Mouse (Mus musculus) heart, adult 2 months (tissue): ENCODE results near the gene Uba7. TPM values are rescaled to one million over a fixed set of nuclear protein-coding genes. Genes with fewer than 3 reads are reported as not detected.

Experiments used
- DNase-seq, 2 experiments: peaks; one replicate each; pipeline ENCODE4 v3.0.0; 2021
- H3K27ac ChIP-seq: fragments of 200-600 bp; 2 replicates; pipeline ENCODE4 v1.8.1; 2022
- H3K27me3 ChIP-seq: fragments of 200-500 bp; 2 replicates; pipeline ENCODE4 v1.6.1; 2012; ENCODE audit warnings: mild to moderate bottlenecking, low read length, inconsistent platforms, mixed read lengths; ENCODE audit not compliant: control insufficient read depth, insufficient read depth
- H3K36me3 ChIP-seq: fragments of 200-500 bp; 2 replicates; pipeline ENCODE4 v1.6.1; 2012; ENCODE audit warnings: low read length, inconsistent platforms; ENCODE audit not compliant: control insufficient read depth, insufficient read depth
- H3K4me1 ChIP-seq: fragments of 200-500 bp; 2 replicates; pipeline ENCODE4 v1.6.1; 2011; ENCODE audit warnings: low read length; ENCODE audit not compliant: control insufficient read depth, insufficient read depth
- H3K4me3 ChIP-seq: fragments of 200-600 bp; 2 replicates; pipeline ENCODE4 v1.8.1; 2022
- H3K79me2 ChIP-seq: fragments of 200-500 bp; replicated peaks from 2 replicates; pipeline ENCODE4 v1.6.1; 2012; ENCODE audit warnings: mild to moderate bottlenecking, inconsistent platforms, low read length, moderate library complexity, mixed read lengths; ENCODE audit not compliant: control insufficient read depth, insufficient read depth
- H3K9ac ChIP-seq: fragments of 200-500 bp; 2 replicates; pipeline ENCODE4 v1.6.1; 2012; ENCODE audit warnings: low read depth, mild to moderate bottlenecking, control low read depth, inconsistent platforms, low read length, mixed read lengths
- CTCF ChIP-seq: fragments of 200-600 bp; IDR thresholded peaks from 2 replicates; pipeline ENCODE4 v1.8.1; 2022; ENCODE audit warnings: antibody characterized with exemption, mild to moderate bottlenecking, moderate library complexity
- EP300 ChIP-seq: fragments of 200-500 bp; IDR thresholded peaks from 2 replicates; pipeline ENCODE4 v1.6.1; 2011; ENCODE audit warnings: low read depth, low read length, control low read depth; ENCODE audit not compliant: insufficient read depth
- POLR2A ChIP-seq: fragments of 200-500 bp; IDR thresholded peaks from 2 replicates; pipeline ENCODE4 v1.6.1; 2011; ENCODE audit warnings: mild to moderate bottlenecking, low read depth, low read length, control low read depth; ENCODE audit not compliant: insufficient read depth
- WGBS: fragments of 180-500 bp; shearing (Covaris S2); methylation state at CpG from one replicate; pipeline ENCODE4 v1.1.7; 2018; 5-methylcytosine and 5-hydroxymethylcytosine counted together
- intact Hi-C: fragments of 180-260 bp; cut with DNase I; formaldehyde crosslinking; loops from one replicate; pipeline ENCODE4 v1.15.1; 2025
- polyA plus RNA-seq: library from polyadenylated mRNA; depleted of rRNA; stranded (reverse); fragments of >200 nt; gene quantifications from 2 replicates; pipeline ENCODE4 v1.2.3, GENCODE M21; 2012
- total RNA-seq, 2 experiments: library from RNA; stranded (reverse); gene quantifications; 2 replicates each; pipeline ENCODE4 v1.2.3; 2021

Uba7 gene
- total and polyA plus RNA-seq, 3 experiments, result 13.4 to 53.2 (median 15.7) TPM

- no peak for DNase-seq
- intact Hi-C loops, result no loop called here
- Histone ChIP-seq H3K79me2 (no peaks in the 10 kb centered on the region), H3K4me3 (no peak overlapping the region), H3K27me3 (no peaks in the 10 kb centered on the region), H3K27ac (peak overlapping the region; percentile 66), H3K36me3 (no peaks in the 10 kb centered on the region), H3K9ac (no peak overlapping the region), H3K4me1 (peaks cover 18% of the 10 kb centered on the region)
- TF ChIP-seq EP300 (no peak), POLR2A (no peak), CTCF (no peak)
- 54% methylated on average over 6 of the region's 6 CpGs for WGBS
Measured at GRCm38 (mm10) chr9:107967437-107967836, 7.9 kb upstream of the Uba7 start.

GRCm38 (mm10) chr9:107968531-107968930, 6.8 kb upstream of the Uba7 start:
- H3K27me3 ChIP-seq, result no peaks in the 10 kb centered on the region
- TF ChIP-seq POLR2A (no peak), EP300 (no peak), CTCF (no peak)
- H3K9ac ChIP-seq, result no peak overlapping the region
- H3K4me3 ChIP-seq, result no peak overlapping the region
- H3K79me2 ChIP-seq, result no peaks in the 10 kb centered on the region
- peaks cover 17% of the 10 kb centered on the region for H3K4me1 ChIP-seq
- no peak for DNase-seq
- 92% methylated on average over 7 of the region's 7 CpGs for WGBS
- intact Hi-C loops, result no loop called here
- H3K36me3 ChIP-seq, result no peaks in the 10 kb centered on the region
- no peak overlapping the region; the same call in 1 of the 2 replicates for H3K27ac ChIP-seq

DNA sequence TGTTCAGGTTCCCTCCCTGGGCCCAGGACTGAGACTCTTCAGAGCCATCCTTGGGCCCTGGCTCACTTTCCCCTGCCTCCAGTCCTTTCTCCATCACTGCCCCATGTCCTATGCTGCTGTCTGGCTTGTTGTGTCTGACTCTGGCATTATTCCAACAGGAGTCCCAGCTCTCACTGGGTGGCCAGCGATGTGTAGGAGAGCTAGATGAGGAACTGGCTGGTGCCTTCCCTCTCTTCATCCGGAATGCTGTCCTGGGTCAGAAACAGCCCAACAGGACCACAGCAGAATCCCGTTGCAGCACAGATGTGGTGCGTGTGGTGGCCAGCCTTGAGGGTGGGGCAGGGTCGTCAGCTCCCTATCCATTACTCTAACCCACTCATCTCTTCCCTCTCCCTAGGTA, 5.0 kb upstream of the Uba7 start:
- no peaks in the 10 kb centered on the region for H3K79me2 ChIP-seq
- no peaks in the 10 kb centered on the region for H3K27me3 ChIP-seq
- no peak for TF ChIP-seq EP300
- TF ChIP-seq POLR2A, result no peak
- TF ChIP-seq CTCF, result no peak
- H3K9ac ChIP-seq, result no peak overlapping the region
- 78% methylated on average over 5 of the region's 5 CpGs for WGBS
- peaks cover 19% of the 10 kb centered on the region for H3K4me1 ChIP-seq
- no peaks in the 10 kb centered on the region for H3K36me3 ChIP-seq
- intact Hi-C loops, result no loop called here
- H3K27ac ChIP-seq, result no peak overlapping the region
- no peak overlapping the region for H3K4me3 ChIP-seq
- no peak for DNase-seq

DNA sequence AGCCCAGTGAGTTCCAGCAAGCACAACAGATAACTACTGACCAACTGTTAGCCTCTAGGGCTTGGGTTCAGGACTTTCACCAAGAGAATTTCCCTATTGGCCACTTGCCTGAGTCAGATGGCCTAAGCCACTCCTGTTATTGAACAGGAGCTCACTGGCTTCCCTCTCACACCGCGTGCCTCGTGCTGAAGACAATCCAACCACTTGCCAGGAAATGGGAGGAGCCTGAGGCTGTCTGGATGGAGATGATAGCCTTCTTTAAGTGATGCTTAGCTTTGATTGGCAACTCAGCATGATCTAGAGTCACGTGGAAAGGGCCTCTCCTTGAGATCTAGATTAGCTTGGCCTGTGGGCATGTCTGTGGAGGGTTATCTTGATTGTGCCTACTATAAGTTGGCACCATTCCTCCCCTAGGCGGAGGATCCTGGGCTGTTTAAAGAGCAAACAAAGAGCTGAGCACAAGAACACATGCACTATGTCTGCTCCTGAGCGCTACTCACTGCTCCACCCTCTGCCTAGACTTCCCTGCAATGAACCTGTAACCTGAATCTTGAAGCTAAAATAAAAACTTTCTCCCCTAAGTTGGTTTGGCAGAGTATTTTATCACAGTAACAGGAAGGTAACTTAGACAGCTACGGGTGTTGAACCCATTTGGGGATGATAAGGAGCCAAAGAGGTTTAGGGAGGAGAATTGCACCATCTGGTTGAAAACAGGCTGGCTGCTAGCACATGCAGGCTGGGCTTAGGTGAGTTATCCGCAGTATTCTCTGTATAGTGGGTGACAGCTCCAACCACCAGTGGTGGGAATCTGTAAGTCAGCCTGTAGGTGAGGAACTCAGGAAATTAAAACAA, 3.4 kb upstream of the Uba7 start:
- intact Hi-C loops, result no loop called here
- Histone ChIP-seq H3K4me1 (peaks cover 25% of the 10 kb centered on the region), H3K36me3 (no peaks in the 10 kb centered on the region), H3K9ac (no peak overlapping the region), H3K27me3 (no peaks in the 10 kb centered on the region), H3K79me2 (peaks cover 3% of the 10 kb centered on the region), H3K4me3 (no peak overlapping the region), H3K27ac (peak overlapping the region; percentile 47)
- DNase-seq, result peak; percentile 56 to 63
- 42% methylated on average over 8 of the region's 8 CpGs for WGBS
- TF ChIP-seq CTCF (no peak), POLR2A (peak; percentile 51; the same call in 1 of the 2 replicates), EP300 (peak; percentile 88; the same call in 1 of the 2 replicates)

- Histone ChIP-seq H3K36me3 (no peaks in the 10 kb centered on the region), H3K4me3 (no peak overlapping the region), H3K27me3 (no peaks in the 10 kb centered on the region), H3K27ac (peak overlapping the region; percentile 80), H3K79me2 (peaks cover 3% of the 10 kb centered on the region), H3K4me1 (peaks cover 23% of the 10 kb centered on the region), H3K9ac (no peak overlapping the region)
- DNase-seq, result no peak
- WGBS, result 18% methylated on average over 10 of the region's 10 CpGs
- intact Hi-C loops, result no loop called here
- TF ChIP-seq EP300, result no peak
- TF ChIP-seq POLR2A, result no peak
- TF ChIP-seq CTCF, result no peak
Measured at GRCm38 (mm10) chr9:107974491-107975171, 674 bp upstream of the Uba7 start.

GRCm38 (mm10) chr9:107978815-107979214, 3.5 kb downstream of the Uba7 start:
- Histone ChIP-seq H3K9ac (no peak overlapping the region), H3K4me3 (no peak overlapping the region), H3K36me3 (no peaks in the 10 kb centered on the region; the same call in 1 of the 2 replicates), H3K79me2 (peaks cover 3% of the 10 kb centered on the region), H3K27me3 (no peaks in the 10 kb centered on the region), H3K4me1 (peaks cover 42% of the 10 kb centered on the region), H3K27ac (no peak overlapping the region)
- TF ChIP-seq CTCF (no peak), POLR2A (no peak), EP300 (no peak)
- intact Hi-C loops, result no loop called here
- 90% methylated on average over 12 of the region's 12 CpGs for WGBS
- DNase-seq, result no peak
